Mouse (Mus musculus): ENCODE measurements around the gene Sp140. TPM values are rescaled to one million over a fixed set of nuclear protein-coding genes. Genes with fewer than 3 reads are reported as not detected.
A peak's percentile ranks its signal among the peaks of the same experiment; 100 is the strongest.
"Not testable (repeated sequence)": the region's sequence is repeated elsewhere in the genome, so short reads cannot be mapped to it uniquely, and the experiment has no call there.

The Sp140 gene
- polyA plus RNA-seq, 1 experiment from 2014 or later, result 2.3 TPM

GRCm38 (mm10) chr1:85615819-85616218 is 15.6 kb downstream of the Sp140 start:
- 60% methylated on average over 3 of the region's 3 CpGs for WGBS
- not testable (repeated sequence) for H3K4me1 ChIP-seq (replicated peaks; ENCODE audit: insufficient read depth, low read length); H3K4me3 ChIP-seq (replicated peaks; ENCODE audit: low read depth, low read length); H3K4me2 ChIP-seq (ENCODE audit: low read length); DNase-seq (ENCODE audit: low spot score); H3K27ac ChIP-seq; H3K9ac ChIP-seq (ENCODE audit: low read depth, low read length); H3K36me3 ChIP-seq (ENCODE audit: insufficient read depth, low read length); H3K27me3 ChIP-seq (ENCODE audit: insufficient read depth, low read length); H3K9me3 ChIP-seq (replicated peaks; ENCODE audit: low read length); ATAC-seq (replicated peaks; ENCODE audit: low FRiP score, low read depth)

DNA sequence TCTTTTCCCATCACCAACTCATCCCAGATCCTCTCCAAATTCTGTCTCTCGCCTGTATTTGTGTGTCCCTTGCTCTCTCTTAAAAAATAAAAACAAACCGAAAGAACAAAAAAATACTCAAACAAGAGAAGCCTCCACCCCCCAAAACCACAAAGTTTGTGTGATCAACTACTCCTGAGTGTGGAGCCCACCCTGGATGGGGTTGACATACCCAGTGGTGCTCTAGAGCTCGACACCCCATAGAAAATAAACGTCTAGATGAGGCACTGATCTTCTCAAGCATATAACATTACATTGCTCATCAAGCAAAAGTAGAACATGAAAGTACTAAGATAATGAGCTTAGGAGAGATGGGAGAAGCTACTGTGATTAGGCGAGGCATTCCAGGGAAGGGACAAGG is 17.0 kb downstream of the Sp140 start:
- 62% methylated on average over 4 of the region's 5 CpGs for WGBS
- H3K9me3 ChIP-seq (replicated peaks; ENCODE audit: low read length); H3K4me3 ChIP-seq (replicated peaks; ENCODE audit: low read depth, low read length); H3K36me3 ChIP-seq (ENCODE audit: insufficient read depth, low read length); H3K27ac ChIP-seq; H3K4me1 ChIP-seq (replicated peaks; ENCODE audit: insufficient read depth, low read length); H3K27me3 ChIP-seq (ENCODE audit: insufficient read depth, low read length); DNase-seq (ENCODE audit: low spot score); H3K9ac ChIP-seq (ENCODE audit: low read depth, low read length); ATAC-seq (replicated peaks; ENCODE audit: low FRiP score, low read depth); H3K4me2 ChIP-seq (ENCODE audit: low read length): not testable (repeated sequence)

DNA sequence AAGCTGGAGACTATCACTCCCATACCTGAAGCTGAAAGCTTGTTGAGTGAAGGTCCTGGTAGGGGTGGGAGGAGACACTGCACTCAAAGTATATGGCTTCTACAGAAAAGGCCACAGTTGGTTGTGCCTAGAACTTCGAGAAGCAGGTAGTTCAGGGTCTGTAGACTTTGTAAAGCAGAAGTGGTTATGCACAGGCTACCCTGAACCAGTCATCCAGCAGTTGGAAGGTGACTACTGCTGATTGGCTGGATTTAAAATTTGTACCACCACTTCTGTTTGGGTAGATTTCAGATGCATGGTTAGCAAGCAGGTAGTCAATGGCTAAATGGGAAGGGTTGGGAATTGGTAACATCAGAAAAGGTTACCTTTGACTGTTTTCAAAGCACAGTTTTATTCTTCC is 18.5 kb downstream of the Sp140 start:
- not testable (repeated sequence) for H3K4me3 ChIP-seq (replicated peaks; ENCODE audit: low read depth, low read length); H3K9ac ChIP-seq (ENCODE audit: low read depth, low read length); H3K4me1 ChIP-seq (replicated peaks; ENCODE audit: insufficient read depth, low read length); H3K36me3 ChIP-seq (ENCODE audit: insufficient read depth, low read length); H3K27me3 ChIP-seq (ENCODE audit: insufficient read depth, low read length); H3K27ac ChIP-seq; H3K4me2 ChIP-seq (ENCODE audit: low read length); H3K9me3 ChIP-seq (replicated peaks; ENCODE audit: low read length); ATAC-seq (replicated peaks; ENCODE audit: low FRiP score, low read depth); DNase-seq (ENCODE audit: low spot score)
- whole genome bisulfite sequencing, result 64% methylated on average over 1 of the region's 1 CpGs

- not testable (repeated sequence) for H3K9me3 ChIP-seq (replicated peaks; ENCODE audit: low read length); H3K4me1 ChIP-seq (replicated peaks; ENCODE audit: insufficient read depth, low read length); H3K4me2 ChIP-seq (ENCODE audit: low read length); H3K27ac ChIP-seq; H3K9ac ChIP-seq (ENCODE audit: low read depth, low read length); DNase-seq (ENCODE audit: low spot score); H3K4me3 ChIP-seq (replicated peaks; ENCODE audit: low read depth, low read length); H3K27me3 ChIP-seq (ENCODE audit: insufficient read depth, low read length); ATAC-seq (replicated peaks; ENCODE audit: low FRiP score, low read depth); H3K36me3 ChIP-seq (ENCODE audit: insufficient read depth, low read length)
- 51% methylated on average over 3 of the region's 3 CpGs for WGBS
These were observed 36.8 kb downstream of the Sp140 start for GRCm38 (mm10) chr1:85636936-85637335.

DNA sequence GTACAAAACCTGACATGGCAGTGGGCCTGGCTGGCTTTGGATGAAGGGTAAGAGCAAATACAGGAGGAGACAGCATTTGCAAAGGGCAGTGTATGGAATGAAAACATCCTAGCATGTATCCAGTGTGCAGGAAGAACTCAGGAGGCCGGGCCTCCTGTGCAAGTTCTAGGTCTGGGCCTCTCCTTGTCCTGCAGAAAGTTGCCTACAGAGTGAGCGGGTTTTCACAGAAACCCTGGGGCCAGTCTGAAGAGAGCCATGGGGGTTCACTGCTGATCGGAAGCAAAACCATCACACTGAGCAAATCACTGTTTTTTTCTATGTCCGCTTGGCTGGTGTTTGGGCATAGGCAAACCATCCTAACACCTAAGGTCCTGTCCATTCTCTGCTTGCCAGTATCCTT is 38.0 kb downstream of the Sp140 start:
- DNase-seq (ENCODE audit: low spot score); H3K4me2 ChIP-seq (ENCODE audit: low read length); H3K36me3 ChIP-seq (ENCODE audit: insufficient read depth, low read length); H3K4me3 ChIP-seq (replicated peaks; ENCODE audit: low read depth, low read length); H3K9me3 ChIP-seq (replicated peaks; ENCODE audit: low read length); H3K27me3 ChIP-seq (ENCODE audit: insufficient read depth, low read length); H3K4me1 ChIP-seq (replicated peaks; ENCODE audit: insufficient read depth, low read length); H3K27ac ChIP-seq; ATAC-seq (replicated peaks; ENCODE audit: low FRiP score, low read depth); H3K9ac ChIP-seq (ENCODE audit: low read depth, low read length): not testable (repeated sequence)
- 79% methylated on average over 4 of the region's 4 CpGs for WGBS

DNA sequence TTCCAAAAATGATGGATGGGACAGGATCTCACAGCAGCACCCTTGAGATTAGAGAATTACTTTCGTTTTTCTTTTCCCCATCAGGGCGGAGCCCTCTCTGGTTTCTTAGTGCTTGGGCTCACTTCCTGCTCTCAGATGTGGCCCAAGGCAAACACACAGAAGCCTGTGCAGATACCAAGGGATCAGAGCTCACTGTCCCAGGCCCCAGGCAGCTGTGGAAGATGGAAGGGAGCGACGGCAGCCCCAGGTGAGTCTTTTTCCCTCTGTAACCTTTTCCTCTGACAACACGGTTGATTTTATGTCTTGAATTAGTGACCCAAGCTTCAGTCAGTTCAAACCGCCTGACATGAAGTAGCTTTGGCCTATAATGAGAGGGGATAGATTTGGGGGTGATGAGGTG is 49.7 kb downstream of the Sp140 start, which contains the start of gene Sp100:
Sp100 (plus strand) TSS at position 108 of the 400 bp plus-strand sequence.
- H3K27me3 ChIP-seq (ENCODE audit: insufficient read depth, low read length); DNase-seq (ENCODE audit: low spot score); H3K9me3 ChIP-seq (replicated peaks; ENCODE audit: low read length); H3K4me1 ChIP-seq (replicated peaks; ENCODE audit: insufficient read depth, low read length); H3K9ac ChIP-seq (ENCODE audit: low read depth, low read length); H3K36me3 ChIP-seq (ENCODE audit: insufficient read depth, low read length); ATAC-seq (replicated peaks; ENCODE audit: low FRiP score, low read depth): not testable (repeated sequence)
- Histone ChIP-seq H3K4me2 (ENCODE audit: low read length) (peak within 1 kb of the TSS; percentile 34), H3K4me3 (replicated peaks; ENCODE audit: low read depth, low read length) (peak within 1 kb of the TSS; percentile 18; the same call in 1 of the 2 replicates), H3K27ac (0 out of 2 replicates have a peak within 1 kb of the TSS, but pooled peaks have one; percentile 25)
- WGBS, result 38% methylated on average over 6 of the region's 6 CpGs

GRCm38 (mm10) chr1:85650524-85650923 is 50.3 kb downstream of the Sp140 start:
- not testable (repeated sequence) for H3K27ac ChIP-seq; ATAC-seq (replicated peaks; ENCODE audit: low FRiP score, low read depth); H3K4me3 ChIP-seq (replicated peaks; ENCODE audit: low read depth, low read length); H3K4me1 ChIP-seq (replicated peaks; ENCODE audit: insufficient read depth, low read length); H3K9me3 ChIP-seq (replicated peaks; ENCODE audit: low read length); H3K9ac ChIP-seq (ENCODE audit: low read depth, low read length); H3K27me3 ChIP-seq (ENCODE audit: insufficient read depth, low read length); H3K4me2 ChIP-seq (ENCODE audit: low read length); DNase-seq (ENCODE audit: low spot score); H3K36me3 ChIP-seq (ENCODE audit: insufficient read depth, low read length)
- 72% methylated on average over 3 of the region's 5 CpGs for WGBS

DNA sequence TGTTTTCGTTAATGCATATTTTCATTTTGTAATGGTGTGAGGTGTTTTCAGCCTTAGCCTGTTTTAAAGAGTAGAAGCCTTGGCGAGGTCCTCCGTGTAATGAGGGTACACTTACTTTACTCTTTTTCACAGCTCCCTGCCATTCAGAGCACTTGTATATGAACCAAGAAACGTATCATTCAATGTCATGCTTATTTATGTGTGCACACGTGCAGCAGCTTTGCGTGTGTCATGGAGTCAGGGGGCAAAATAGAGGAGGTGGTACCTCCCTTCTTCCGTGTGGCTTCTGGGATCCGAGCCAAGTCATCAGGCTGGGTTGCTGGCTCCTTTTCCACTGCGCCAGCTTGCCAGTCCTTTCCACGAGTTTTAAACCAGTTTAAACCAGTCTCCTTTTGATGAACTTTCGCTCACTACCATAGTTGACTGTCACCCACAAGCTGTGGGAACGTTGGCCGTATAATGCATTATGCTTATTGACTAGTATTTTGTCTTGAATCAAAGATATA is 51.6 kb downstream of the Sp140 start:
- 78% methylated on average over 13 of the region's 13 CpGs for WGBS

GRCm38 (mm10) chr1:85657211-85657610 is 57.0 kb downstream of the Sp140 start:
- not testable (repeated sequence) for H3K4me2 ChIP-seq (ENCODE audit: low read length); H3K4me1 ChIP-seq (replicated peaks; ENCODE audit: insufficient read depth, low read length); DNase-seq (ENCODE audit: low spot score); H3K36me3 ChIP-seq (ENCODE audit: insufficient read depth, low read length); H3K9me3 ChIP-seq (replicated peaks; ENCODE audit: low read length); ATAC-seq (replicated peaks; ENCODE audit: low FRiP score, low read depth); H3K27ac ChIP-seq; H3K9ac ChIP-seq (ENCODE audit: low read depth, low read length); H3K27me3 ChIP-seq (ENCODE audit: insufficient read depth, low read length); H3K4me3 ChIP-seq (replicated peaks; ENCODE audit: low read depth, low read length)
- WGBS, result 74% methylated on average over 2 of the region's 2 CpGs

More for the DNA sequence above, 51.6 kb downstream of the Sp140 start:
- H3K9ac ChIP-seq (ENCODE audit: low read depth, low read length); H3K36me3 ChIP-seq (ENCODE audit: insufficient read depth, low read length); H3K9me3 ChIP-seq (replicated peaks; ENCODE audit: low read length); DNase-seq (ENCODE audit: low spot score); H3K4me3 ChIP-seq (replicated peaks; ENCODE audit: low read depth, low read length); H3K27ac ChIP-seq; H3K27me3 ChIP-seq (ENCODE audit: insufficient read depth, low read length); H3K4me2 ChIP-seq (ENCODE audit: low read length); ATAC-seq (replicated peaks; ENCODE audit: low FRiP score, low read depth); H3K4me1 ChIP-seq (replicated peaks; ENCODE audit: insufficient read depth, low read length): not testable (repeated sequence)

All from kidney, postnatal 0 days (tissue).